Mouse (Mus musculus): ENCODE data around the gene Mtch1.
"Not testable (repeated sequence)": the region's sequence is repeated elsewhere in the genome, so short reads cannot be mapped to it uniquely, and the experiment has no call there.

Mtch1 gene

DNA sequence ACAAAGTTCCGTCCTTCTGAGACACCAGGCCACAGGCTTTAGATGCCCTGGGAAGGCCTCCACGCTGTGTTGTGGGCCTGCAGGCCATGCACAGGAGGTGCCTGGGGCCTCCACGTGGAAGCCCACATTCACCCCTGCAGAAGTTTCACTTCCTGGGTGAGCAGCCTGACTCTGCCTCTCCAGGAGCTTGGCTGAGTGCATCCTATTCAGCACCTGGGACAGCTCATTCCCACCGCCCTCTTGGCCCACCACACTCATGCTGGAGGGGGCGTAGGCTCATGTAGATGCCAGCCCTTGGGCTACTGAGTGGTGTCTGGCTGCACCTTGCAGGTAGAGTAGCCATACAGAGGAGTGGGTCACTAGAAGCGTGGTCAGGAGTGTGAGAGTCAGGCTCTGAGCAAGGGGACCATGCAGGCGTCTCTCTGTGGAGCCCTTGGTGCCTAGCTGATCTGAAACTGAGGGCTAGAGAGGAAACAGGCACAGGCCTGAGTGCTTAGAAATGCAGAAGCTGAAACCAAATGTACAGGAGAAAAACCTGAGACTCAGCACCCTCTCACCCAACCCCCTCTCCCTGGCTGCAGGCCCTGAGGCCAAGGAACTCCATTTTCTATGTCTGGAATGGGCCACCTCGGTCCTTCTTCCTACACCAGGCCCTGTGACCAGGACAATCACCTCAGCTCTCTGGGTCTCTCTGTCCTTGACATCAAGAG, 14.4 kb upstream of the Mtch1 start:
- DNase-seq: no peak

DNA sequence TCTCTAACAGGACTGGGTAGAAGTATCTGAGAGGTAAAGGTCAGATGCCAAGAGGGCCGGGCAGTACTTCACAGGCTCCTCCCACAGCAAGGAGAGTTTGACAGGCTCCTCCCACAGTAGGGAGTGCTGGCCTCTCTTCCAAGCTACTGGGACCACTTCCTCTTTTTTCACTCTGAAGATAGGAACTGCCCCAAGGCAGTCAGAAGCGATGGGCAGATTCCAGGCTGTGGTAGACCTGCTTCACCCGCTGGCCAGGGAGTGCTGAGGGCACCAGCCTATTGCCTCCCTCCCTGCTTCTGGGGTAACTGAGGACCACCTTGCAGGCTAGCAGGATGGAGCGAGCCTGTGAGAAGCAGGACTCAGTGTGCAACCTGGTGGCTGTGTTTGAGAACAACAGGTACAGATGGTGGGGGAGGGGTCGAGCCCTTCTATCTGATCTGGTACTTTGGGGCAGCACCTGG, 13.1 kb upstream of the Mtch1 start, which contains the start of gene Fgd2:
Fgd2 (plus strand) TSS at position 154 of the 461 bp plus-strand sequence.
- DNase-seq: no peak

DNA sequence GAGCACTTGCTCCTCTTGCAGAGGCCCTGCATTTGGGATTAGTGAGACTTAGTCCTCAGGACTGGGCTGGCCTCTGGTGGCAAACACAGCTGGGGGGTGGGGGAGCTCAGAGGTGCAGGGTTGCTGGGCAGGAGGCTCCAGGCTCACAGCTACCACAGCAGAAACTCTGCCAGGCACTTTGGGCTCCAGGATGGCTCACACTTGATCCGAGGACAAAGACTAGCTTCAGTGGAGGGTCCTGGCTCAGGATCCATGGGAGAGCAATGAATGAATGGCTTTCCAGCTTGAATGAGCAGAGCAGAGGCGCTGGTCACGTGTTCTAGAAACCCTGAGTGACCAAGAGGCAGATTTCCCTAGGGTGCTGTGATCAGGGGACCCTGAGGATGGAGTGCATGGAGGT, 11.2 kb upstream of the Mtch1 start:
- DNase-seq: no peak

DNA sequence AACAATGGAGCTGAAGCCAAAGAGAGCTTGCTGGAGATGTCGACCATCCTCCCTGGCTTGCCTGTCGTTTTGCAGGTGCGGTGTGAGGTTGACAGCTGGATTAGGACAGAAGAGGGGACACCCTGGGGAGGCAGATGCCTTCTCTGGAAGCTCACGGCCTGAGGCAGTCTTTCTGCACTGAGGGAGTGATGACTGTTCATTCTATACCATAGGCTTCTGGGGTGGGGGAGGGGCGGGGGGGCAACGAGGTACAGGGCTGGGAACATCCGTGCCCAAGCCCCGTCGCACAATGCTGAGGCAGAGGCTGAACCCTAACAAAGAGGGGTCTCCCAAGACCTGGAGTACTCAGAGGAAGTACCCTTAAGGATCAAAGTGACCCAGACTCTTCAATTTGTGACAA, 9.1 kb upstream of the Mtch1 start:
- no peak for DNase-seq

DNA sequence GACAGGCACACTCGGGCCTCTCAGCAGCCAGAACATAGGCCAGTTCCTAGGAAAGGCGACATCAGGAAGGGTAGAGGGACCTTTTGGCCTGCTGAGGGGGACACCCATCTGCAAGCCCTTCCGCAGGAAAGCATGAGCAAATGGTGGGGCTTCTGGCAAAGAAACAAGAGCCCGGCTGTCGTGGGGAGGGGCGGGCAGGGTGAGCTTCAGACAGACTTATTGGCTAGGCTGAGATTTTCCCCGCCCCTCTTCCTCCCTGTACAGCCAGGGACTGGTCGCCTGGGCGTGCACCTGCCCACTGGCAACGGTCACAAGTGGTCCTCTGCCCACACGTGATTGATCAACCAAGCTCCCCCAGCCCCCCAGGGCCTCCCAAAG, 8.7 kb upstream of the Mtch1 start:
- DNase-seq: peak; percentile 82

DNA sequence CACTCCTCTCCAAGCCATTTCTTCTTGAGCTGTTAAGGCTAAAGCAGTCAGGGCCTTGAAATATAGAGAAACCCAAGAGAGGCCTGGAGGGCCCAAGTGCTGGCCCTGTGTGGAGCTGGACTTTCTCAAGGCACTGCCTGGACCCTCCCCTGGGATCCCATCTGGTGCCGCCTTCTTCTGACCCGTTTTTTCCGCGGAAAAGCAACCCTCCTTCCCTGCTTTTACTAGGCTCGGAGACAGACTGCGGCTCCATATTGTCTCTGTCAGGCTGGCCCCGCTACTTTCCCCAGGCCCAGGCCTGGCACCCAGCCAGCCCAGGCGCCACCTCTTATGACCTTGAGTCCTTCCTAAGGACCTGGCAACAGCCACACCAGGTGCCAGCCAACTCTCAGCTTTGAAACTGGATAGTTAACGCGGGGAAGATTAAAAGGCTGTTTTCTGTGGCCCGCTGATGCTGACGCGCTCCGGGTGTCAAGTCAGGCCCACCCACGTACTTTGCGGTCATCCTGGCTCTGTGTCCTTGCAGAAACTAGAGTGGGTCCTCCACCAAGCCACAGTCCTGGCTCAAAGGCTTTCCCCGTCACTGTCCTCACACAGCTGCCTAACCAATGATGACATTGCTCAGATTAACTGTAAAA, 8.2 kb upstream of the Mtch1 start:
- peak; percentile 83 for DNase-seq

DNA sequence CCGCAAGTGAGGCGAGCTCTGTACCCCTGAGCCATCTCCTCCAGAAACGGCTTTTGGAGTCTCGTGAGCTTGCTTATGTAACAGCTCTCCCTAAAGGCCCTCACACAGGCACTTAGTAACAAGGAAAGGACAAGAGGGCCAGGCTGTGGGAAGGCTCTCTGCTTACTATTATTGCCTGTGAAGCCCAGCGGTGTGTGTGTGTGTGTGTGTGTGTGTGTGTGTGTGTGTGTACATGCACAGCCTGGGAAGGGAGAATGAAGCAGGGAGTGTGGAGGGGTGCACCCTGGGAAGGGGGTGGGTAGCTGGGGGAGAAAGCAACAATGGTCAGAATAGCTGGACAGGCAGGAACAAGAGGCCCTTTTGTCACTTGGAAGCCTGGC, 7.7 kb upstream of the Mtch1 start:
- peak; percentile 41 for DNase-seq

DNA sequence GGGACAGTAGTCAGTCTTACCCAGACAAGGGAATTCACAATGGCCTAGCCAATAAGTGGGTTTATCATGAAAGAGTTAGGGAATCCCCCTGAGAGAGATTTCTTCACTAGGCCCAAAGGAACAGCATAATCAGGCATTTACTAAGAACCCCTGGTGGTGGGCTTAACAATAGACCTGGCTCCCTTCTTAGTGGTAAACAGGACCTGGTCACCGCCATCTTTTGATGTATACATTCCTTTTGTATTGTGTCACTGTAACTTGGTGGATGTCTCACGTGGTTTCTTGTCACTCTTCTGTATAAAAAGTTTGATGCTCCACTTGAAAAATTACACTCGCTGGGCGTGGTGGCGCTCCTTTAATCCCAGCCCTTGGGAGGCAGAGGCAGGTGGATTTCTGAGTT, 3.3 kb upstream of the Mtch1 start:
- DNase-seq: not testable (repeated sequence)

DNA sequence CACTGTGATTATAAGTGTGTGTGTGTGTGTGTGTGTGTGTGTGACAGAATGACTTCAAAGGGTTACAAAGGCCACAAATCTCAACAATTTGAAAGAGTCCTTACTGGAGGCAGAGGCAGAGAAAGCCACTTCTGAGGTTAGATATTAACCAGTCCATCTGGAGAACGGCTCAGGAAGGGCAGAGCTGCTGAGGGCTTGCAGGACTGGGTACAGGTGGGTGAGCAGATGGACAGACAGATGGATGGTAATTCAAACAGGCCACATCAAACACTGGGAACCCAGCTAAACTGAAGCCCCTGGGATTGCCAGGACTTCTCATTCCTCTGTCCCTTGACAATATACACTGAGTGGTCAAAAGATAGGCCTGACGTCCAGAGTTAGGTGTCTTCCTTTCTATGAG, 1.3 kb upstream of the Mtch1 start:
- DNase-seq: peak; percentile 41

DNA sequence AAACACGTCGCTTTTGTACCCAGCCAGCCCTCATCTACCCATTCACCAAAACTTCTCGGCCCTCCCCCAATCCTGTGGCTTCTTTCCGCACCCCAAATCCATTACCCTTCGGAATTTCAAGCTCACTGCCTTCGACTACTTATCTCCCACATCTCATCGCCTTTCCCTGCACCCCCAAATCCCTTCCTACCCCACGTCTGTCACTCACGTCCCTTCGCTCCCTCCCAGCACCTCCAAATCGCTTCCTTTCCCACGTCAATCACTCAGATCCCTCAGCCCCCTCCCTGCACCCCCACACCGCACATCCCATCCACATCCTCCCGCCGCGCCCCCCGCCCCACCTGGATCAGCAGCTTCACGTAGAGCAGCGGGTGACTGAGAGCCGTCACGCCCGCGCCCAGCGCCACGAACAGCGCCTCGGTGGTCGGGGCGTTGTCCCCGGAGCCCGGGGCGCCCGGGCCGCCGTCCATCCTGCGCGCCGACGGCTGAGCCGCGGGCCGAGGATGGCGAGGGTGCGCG, 549 bp downstream of the Mtch1 start:
- DNase-seq: peak; percentile 34

DNA sequence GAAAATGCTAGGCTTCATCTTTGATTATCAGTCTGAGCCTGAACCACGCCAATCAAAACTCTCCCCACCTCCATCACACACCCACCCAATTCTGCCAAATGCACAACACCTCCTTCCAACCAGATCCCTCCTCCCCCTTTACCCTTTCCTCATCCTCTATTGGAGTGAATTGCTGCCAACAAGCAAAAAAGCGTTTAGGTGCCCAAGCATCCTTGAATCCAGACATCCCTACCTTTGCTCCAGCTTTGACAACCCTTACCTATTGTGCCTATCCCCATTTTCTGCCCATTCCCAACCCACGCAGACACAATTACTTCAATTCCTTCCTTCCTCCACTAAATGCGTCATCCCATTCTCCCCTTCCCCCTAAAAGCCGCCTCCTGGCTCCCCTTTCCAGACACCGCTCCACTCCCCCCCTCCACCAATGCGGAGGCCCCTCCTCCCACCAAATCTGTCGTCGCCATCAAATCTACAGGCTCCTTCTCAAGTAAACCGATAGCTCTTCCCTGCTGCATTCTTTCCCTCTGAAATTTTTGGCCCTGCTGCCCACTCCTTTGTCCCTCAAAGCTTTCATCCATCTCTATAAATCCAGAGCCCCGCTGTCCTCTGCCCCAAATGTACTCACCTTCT, 1.1 kb downstream of the Mtch1 start:
- no peak for DNase-seq

DNA sequence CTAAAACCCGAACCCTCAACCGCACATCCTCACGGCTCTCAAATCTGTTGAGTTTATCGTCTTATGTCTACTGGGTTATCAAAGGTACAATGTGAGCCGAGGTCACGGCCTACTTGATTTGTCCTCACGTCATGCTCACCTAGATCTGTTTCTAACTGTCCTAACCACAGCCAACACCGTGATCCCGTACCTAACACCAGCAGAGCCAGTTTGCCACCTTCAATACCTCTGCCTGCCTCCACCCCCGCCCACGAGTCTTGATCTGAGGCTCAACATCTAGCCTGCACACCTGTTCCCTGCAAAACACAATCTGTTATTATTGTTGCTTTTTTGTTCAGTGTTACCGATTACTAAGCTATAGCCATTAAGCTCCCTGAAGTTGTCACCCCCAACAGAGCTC, 2.5 kb downstream of the Mtch1 start:
- no peak for DNase-seq

DNA sequence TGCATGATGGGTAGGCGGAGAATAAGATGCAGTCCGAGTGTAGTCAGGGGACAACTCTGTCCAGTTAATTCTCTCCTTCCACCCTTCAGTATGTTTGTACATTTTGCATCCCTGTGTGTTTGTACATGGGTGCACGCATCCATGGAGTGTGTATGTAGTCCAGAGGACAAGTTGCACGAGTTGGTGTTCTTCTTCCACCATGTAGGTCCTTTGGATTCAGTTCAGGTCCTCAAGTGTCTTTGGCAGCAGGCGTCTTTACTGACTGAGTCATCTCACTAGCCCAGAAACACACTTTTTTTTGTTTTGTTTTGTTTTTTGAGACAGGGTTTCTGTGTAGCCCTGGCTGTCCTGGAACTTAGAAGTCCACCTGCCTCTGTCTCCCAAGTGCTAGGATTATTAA, 4.5 kb downstream of the Mtch1 start:
- DNase-seq: no peak

DNA sequence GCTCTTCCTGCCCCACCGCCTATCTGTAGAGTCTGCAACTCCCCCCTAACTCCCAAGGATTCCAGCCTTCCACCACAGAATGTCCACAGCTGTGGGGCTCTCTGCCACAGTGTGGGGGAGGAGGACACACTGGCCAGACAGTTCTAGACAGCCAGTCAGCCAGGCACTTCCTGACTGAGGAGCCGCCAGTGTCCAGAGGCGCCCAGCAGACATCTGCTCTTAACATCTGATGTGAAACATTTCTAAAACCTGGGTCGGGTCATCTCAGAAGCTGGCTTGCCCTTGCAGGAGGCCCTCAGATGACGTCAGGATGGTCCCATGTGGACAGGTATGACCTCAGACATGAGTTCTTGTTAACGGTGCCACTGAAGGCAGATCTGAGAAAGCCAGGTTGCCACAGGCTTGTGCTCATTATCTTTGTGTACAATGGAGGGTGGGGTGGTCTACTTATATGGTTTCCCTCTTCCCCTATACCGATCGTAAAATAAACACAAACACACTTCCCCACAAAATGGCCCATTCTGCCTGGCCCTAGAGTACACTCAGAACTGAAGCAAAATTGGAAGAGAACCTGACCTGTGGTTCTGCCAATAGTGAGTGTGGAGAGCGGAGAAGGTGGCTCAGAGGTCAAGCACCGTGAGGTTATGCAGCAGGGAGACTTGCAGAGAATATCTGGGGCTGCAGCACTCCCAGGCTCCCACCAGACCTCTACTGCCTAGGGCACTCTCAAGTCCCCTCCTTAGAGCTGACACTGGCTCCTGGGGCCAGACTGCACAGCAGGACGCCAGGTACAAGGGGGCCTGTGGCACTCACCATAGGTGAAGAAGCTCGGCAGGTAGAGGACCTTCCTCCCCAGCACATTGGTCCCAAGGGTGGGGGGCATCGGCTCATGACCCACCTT, 5.5 kb downstream of the Mtch1 start:
- DNase-seq: peak; percentile 52

DNA sequence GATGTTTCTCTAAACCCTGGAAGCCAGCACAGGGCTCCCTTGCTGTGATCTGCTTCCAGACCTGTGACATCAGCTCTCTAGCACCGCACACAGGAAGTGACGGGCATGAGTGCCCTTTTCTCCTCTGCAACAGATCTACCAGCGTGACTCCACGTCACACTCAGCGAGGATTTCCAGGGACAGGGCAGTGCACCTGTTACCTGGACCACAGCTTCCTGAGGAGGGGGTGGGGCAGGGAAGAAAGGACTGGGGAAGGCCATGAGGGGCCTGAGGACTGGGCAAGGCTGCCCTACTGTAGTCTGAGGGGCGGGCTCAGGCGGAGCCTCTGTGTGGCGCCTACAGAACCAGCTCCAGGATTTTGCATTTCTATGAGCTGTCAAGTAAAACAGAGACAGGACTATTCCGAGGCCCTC, 6.1 kb downstream of the Mtch1 start:
- DNase-seq: peak; percentile 73

DNA sequence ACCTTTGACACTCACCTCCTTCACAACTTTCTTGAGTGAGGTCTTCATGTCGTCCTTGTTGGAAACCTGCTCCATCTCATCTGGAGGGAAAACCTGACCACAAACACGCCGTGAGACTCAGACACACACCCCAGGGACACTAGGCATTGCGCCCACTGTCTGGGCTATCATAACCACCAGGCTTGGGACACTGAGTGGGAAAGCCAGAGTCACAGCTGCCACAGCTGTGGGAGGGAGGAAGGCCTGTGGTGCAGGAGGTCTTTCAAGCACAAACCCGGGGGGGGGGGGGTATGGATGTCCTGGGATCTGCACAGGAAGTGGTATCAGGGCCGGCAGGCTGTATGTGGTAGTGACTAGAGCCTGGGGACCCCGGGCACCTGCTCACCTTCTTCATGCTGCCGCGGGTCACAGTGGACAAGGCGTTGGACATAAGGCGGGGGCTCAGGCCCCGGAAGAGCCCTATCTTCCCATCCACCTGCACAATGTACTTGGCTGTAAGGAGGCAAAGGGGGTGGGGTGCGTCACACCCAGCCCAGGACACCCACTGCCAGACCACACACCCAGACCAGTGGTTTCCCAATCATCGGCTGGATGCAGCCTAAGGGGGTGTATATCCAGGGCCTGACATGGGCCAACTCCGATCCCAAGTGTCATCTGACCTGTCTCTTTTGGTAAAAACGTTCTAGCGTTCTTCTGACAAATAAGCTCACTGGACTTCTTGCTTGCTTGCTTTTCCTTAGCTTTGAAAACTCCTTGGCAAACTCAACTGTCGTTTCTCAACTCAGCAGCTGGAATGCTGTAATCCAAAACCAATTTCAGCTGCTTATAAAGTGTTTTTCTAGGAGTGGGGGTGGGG, 7.1 kb downstream of the Mtch1 start:
- DNase-seq: no peak

DNA sequence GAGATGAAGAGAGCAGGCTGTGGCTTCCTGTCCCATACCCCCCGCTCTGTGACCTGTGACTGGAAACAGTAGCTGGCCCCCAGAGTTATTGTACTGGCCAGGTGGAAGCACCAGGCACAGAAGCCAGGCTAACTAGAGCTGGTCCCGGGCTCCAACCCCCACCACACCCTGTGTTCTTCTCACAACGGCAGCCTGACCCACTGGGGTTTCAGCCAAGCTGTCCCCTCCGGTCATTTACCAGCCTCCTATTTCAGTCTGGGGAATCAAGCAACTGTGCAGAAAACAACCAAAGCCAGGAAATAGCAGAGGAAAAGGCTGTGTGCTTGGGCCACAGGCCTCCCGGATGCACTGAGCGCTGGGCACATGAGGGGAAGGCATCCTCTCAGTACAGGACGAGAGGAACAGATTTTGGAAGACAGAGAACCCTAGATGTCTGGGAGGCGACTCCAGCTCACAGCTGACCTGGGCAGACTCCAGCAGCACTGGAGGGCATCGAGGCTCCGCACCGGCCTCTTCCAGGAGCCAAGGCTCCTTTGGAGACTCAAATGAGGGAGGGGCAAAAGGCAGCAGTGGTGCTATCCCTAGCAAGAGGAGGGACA, 8.5 kb downstream of the Mtch1 start:
- peak; percentile 61 for DNase-seq

DNA sequence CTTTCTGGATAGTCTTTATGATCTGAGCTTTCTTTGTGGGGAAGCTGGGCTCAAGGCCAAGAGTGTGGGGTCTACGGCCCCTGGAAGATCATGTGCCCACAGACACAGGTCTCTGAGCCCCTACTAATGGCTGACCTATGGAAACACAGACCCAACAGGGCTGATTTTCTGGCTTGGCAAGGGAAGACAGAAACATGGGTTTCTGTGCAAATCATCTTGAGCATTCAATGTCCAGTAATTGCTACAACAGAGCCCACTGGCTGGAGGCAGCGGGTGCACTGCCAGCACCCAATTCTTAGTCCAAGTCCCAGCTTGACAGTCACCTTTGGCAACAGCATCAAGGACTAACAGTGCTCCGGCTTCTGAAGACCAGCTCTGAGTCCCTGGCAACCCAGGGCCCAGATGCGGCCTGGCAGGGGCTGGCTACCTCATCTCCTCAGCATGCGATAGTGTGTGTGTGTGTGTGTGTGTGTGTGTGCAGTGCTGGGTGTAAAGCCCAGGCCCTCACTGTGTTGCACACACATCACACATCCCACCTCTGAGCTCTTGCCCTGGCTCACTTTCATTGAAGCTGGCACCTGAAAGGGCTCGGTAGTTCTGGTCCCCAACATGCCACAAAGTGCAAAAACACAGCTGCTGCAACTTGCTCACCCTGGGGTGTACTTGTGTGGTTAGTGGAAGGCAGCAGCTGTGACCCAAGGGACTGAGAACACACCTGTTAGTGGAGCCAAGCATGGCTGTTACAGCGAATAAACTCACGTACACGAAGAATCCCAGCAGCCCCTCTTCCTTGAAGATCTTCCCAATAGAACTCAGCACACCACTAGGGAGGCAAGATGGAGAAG, 9.5 kb downstream of the Mtch1 start:
- no peak for DNase-seq

DNA sequence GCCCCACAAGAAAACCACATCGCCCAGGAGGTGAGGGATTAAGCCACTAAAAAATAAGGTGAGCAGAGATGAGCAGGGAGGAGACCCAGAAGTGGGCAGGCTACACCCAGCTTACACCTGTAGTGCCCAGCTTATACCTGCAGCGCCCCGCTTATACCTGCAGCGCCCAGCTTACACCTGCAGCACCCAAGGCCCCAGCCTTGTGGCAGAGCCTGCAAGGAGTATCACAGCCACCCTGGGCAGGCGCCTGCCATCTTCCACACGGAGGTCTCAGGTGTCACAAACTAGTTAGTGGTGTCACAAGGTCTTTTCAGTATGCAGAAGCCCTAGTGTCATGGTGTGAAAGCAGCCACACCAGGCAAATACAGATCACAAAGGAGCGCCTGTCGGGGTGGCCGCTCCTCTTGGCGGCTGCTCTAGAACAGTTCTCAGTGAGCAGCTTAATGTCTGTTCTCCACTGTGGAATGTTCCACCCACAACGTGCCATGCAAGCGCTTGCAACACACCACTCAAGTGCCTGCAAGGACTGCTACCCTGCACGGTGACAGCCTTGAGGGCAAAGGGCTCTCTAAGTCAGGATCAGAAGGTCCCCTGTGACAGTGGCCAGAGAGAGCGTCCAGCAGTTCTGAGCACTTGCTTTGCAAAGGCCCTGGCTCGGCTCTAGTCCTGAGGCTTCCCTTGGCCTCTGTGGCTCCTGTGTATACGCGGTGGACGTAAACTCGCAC, 11.3 kb downstream of the Mtch1 start:
- DNase-seq: no peak

DNA sequence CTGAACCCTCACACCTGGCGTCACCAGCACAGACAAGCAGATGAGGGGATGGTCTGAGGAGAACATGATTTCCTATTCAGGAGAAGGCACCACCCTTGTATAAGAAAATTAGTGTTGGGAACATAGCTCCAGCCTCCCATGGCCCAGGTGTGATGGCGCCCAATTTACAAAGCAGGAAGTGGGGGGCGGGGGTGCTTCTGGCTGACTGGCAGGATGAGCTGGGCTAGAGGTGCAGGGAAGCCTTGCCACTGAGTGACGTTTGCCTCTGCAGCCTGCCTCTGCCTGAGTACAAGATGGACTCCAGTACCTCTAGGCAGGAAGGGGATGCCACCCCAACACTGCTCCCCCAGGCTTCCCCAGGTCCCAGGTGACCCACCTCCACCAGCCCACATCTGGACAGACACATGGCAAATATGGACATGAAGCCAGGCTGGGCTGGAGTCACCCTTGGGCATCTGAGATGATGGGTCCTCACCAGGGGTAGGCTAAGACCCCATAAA, 15.5 kb downstream of the Mtch1 start:
- DNase-seq: no peak

Measured in kidney, adult 11 months (tissue).